Mouse (Mus musculus) lung, embryonic 15.5 days (tissue): ENCODE measurements around the gene Rnpep. TPM values are rescaled to one million over a fixed set of nuclear protein-coding genes. Genes with fewer than 3 reads are reported as not detected.

Source experiments
- ATAC-seq: fragments of 200-750 bp; cut with Nextera tagmentation; 2 replicates; pipeline ENCODE4 v1.8.0; 2017; ENCODE audit warnings: moderate number of reproducible peaks, borderline replicate concordance; ENCODE audit not compliant: low FRiP score, low TSS enrichment; ENCODE audit errors: extremely low read depth
- H3K27ac ChIP-seq: fragments of 300-500 bp; sonication (generic); 2 replicates; pipeline ENCODE4 v1.5.1; 2015; ENCODE audit warnings: moderate library complexity, mild to moderate bottlenecking, inconsistent platforms
- H3K27me3 ChIP-seq: fragments of 300-500 bp; sonication (generic); 2 replicates; pipeline ENCODE4 v1.6.1; 2015; ENCODE audit warnings: inconsistent platforms
- H3K36me3 ChIP-seq: fragments of 300-500 bp; sonication (generic); 2 replicates; pipeline ENCODE4 v1.6.1; 2015; ENCODE audit warnings: inconsistent platforms
- H3K4me1 ChIP-seq: fragments of 300-500 bp; sonication (generic); 2 replicates; pipeline ENCODE4 v1.6.1; 2015; ENCODE audit warnings: inconsistent platforms
- H3K4me2 ChIP-seq: fragments of 300-500 bp; sonication (generic); 2 replicates; pipeline ENCODE4 v1.6.1; 2015; ENCODE audit warnings: inconsistent platforms, mild to moderate bottlenecking, moderate library complexity
- H3K4me3 ChIP-seq: fragments of 300-500 bp; sonication (generic); 2 replicates; pipeline ENCODE4 v1.5.1; 2015; ENCODE audit warnings: mild to moderate bottlenecking, inconsistent platforms
- H3K9ac ChIP-seq: fragments of 300-500 bp; sonication (generic); 2 replicates; pipeline ENCODE4 v1.6.1; 2015; ENCODE audit warnings: inconsistent platforms
- H3K9me3 ChIP-seq: fragments of 300-500 bp; sonication (generic); 2 replicates; pipeline ENCODE4 v1.6.1; 2016; ENCODE audit warnings: inconsistent platforms
- whole genome bisulfite sequencing: fragments of 180-500 bp; shearing (Covaris S2); methylation state at CpG from one replicate; pipeline ENCODE4 v1.1.7; 2015; 5-methylcytosine and 5-hydroxymethylcytosine counted together
- polyA plus RNA-seq: library from polyadenylated mRNA; unstranded; fragments of >200 nt; fragmentation: Nextera tagmentation; extraction: Ambion mirVana; gene quantifications from 2 replicates; pipeline ENCODE4 v1.2.1, GENCODE M21; 2015

Rnpep gene
- polyA plus RNA-seq, 1 experiment from 2014 or later: 102 TPM

- Histone ChIP-seq H3K36me3 (no peaks in the 10 kb centered on the region), H3K27ac (peak overlapping the region; percentile 81), H3K9me3 (no peaks in the 10 kb centered on the region), H3K9ac (no peak overlapping the region), H3K4me2 (no peak overlapping the region), H3K27me3 (no peaks in the 10 kb centered on the region), H3K4me1 (0 out of 2 replicates have a peak, but pooled peaks cover 12% of the 10 kb centered on the region), H3K4me3 (no peak overlapping the region)
- ATAC-seq: peak; percentile 86
- WGBS: 68% methylated on average over 13 of the region's 13 CpGs
Observed at GRCm38 (mm10) chr1:135227339-135227950, 56.4 kb downstream of the Rnpep start.

GRCm38 (mm10) chr1:135224981-135225604 is 58.8 kb downstream of the Rnpep start:
- H3K27ac ChIP-seq: no peak overlapping the region
- no peak overlapping the region for H3K9ac ChIP-seq
- H3K4me1 ChIP-seq: 0 out of 2 replicates have a peak, but pooled peaks cover 12% of the 10 kb centered on the region
- H3K4me2 ChIP-seq: no peak overlapping the region
- 18% methylated on average over 6 of the region's 6 CpGs for WGBS
- H3K4me3 ChIP-seq: no peak overlapping the region
- H3K27me3 ChIP-seq: no peaks in the 10 kb centered on the region
- no peaks in the 10 kb centered on the region for H3K36me3 ChIP-seq
- H3K9me3 ChIP-seq: no peaks in the 10 kb centered on the region
- no peak for ATAC-seq

- H3K4me1 ChIP-seq: 0 out of 2 replicates have a peak, but pooled peaks cover 12% of the 10 kb centered on the region
- no peak overlapping the region for H3K9ac ChIP-seq
- H3K36me3 ChIP-seq: no peaks in the 10 kb centered on the region
- H3K4me2 ChIP-seq: no peak overlapping the region
- H3K27me3 ChIP-seq: no peaks in the 10 kb centered on the region
- WGBS: 66% methylated on average over 3 of the region's 3 CpGs
- no peak overlapping the region for H3K4me3 ChIP-seq
- H3K27ac ChIP-seq: no peak overlapping the region
- H3K9me3 ChIP-seq: no peaks in the 10 kb centered on the region
- no peak for ATAC-seq
Observed at GRCm38 (mm10) chr1:135224147-135224546, 59.7 kb downstream of the Rnpep start.

GRCm38 (mm10) chr1:135217607-135218233 is 66.2 kb downstream of the Rnpep start:
- Histone ChIP-seq H3K27me3 (no peaks in the 10 kb centered on the region), H3K36me3 (no peaks in the 10 kb centered on the region), H3K27ac (no peak overlapping the region), H3K4me3 (no peak overlapping the region), H3K9ac (no peak overlapping the region), H3K4me1 (no peaks in the 10 kb centered on the region), H3K4me2 (no peak overlapping the region), H3K9me3 (no peaks in the 10 kb centered on the region)
- ATAC-seq: no peak
- WGBS: 61% methylated on average over 13 of the region's 13 CpGs

GRCm38 (mm10) chr1:135213772-135214640 is 69.9 kb downstream of the Rnpep start:
- 80% methylated on average over 9 of the region's 9 CpGs for WGBS
- Histone ChIP-seq H3K4me1 (no peaks in the 10 kb centered on the region), H3K27me3 (no peaks in the 10 kb centered on the region), H3K9me3 (no peaks in the 10 kb centered on the region), H3K4me3 (no peak overlapping the region), H3K9ac (no peak overlapping the region), H3K36me3 (no peaks in the 10 kb centered on the region), H3K27ac (no peak overlapping the region), H3K4me2 (no peak overlapping the region)
- no peak for ATAC-seq

Other genes starting within 250 kb of the Rnpep start
- gene Lgr6, start 178.8 kb downstream of the Rnpep start, polyA plus RNA-seq: 11.6 and 12.8 TPM in 2 replicates
- 2.9 and 5.8 TPM in 2 replicates for gene Ptpn7, start 151.4 kb downstream of the Rnpep start, polyA plus RNA-seq
- 42.7 and 47.0 TPM in 2 replicates for gene Arl8a, start 137.3 kb downstream of the Rnpep start, polyA plus RNA-seq
- gene Gpr37l1, start 116.4 kb downstream of the Rnpep start, polyA plus RNA-seq: 0.10 TPM in 1 of 2 replicates, not detected in the other
- 23.4 and 24.8 TPM in 2 replicates for gene Elf3, start 25.5 kb downstream of the Rnpep start, polyA plus RNA-seq
- gene Timm17a, start 29.7 kb upstream of the Rnpep start, polyA plus RNA-seq: 186 and 192 TPM in 2 replicates
- gene Lmod1, start 40.7 kb upstream of the Rnpep start, polyA plus RNA-seq: 4.5 and 4.7 TPM in 2 replicates
- gene Shisa4, start 91.2 kb upstream of the Rnpep start, polyA plus RNA-seq: 35.2 and 39.1 TPM in 2 replicates
- gene Ipo9, start 146.4 kb upstream of the Rnpep start, polyA plus RNA-seq: 119 and 123 TPM in 2 replicates